In genomic region chr8:57470863-57471262, GRCm38 (mm10) we compare ENCODE assay signal across 19 mouse cellular contexts. TPM values are rescaled to one million over a fixed set of nuclear protein-coding genes. Genes with fewer than 3 reads are reported as not detected.
"Had no signal": no experiment of that assay in that cellular context is flagged by ENCODE, and none has a peak within 500 bp of the region (broad histone marks: within the 10 kb centered on the region; RNA-seq: fewer than 3 reads in every experiment).

No protein-coding gene starts in this region.

- H3K4me2 ChIP-seq: neural tube, embryonic 13.5 days; neural tube, embryonic 15.5 days; stomach, embryonic 15.5 days had no signal

- H3K27ac ChIP-seq: neural tube, embryonic 13.5 days; neural tube, embryonic 15.5 days; stomach, embryonic 15.5 days; stomach, postnatal 0 days had no signal

- H3K36me3 ChIP-seq: neural tube, embryonic 13.5 days; neural tube, embryonic 15.5 days; stomach, embryonic 15.5 days had no signal

- H3K9ac ChIP-seq: neural tube, embryonic 13.5 days; neural tube, embryonic 15.5 days; stomach, embryonic 15.5 days had no signal

- H3K27me3 ChIP-seq: neural tube, embryonic 13.5 days; neural tube, embryonic 15.5 days; stomach, embryonic 15.5 days had no signal

- H3K9me3 ChIP-seq: neural tube, embryonic 13.5 days; neural tube, embryonic 15.5 days; stomach, embryonic 15.5 days had no signal

- H3K4me1 ChIP-seq: neural tube, embryonic 13.5 days; neural tube, embryonic 15.5 days; stomach, embryonic 15.5 days had no signal

- DNase-seq: retina, postnatal 1 day; right cerebral cortex, adult 18-20 months; right cerebral cortex, postnatal 14 days; right cerebral cortex, postnatal 25 days; right cerebral cortex, postnatal 4 days; spleen, adult 18-20 months; thymus, adult 18-20 months; thymus, adult 2 months; thymus, postnatal 14 days; thymus, postnatal 25 days; thymus, postnatal 36 days; thymus, postnatal 4 days had no signal

- H3K4me3 ChIP-seq: neural tube, embryonic 13.5 days; neural tube, embryonic 15.5 days; stomach, embryonic 15.5 days had no signal

RNA-seq across cellular contexts. Expression of gene Scrg1, which starts 15.1 kb away (rescaled TPM):
- polyA plus RNA-seq: small intestine, adult 2 months; testis, adult 2 months; thymus, postnatal 0 days had no signal
